Mouse (Mus musculus) left cerebral cortex, adult 2 months (tissue): Measurements from ENCODE around the gene Nme8. TPM values are rescaled to one million over a fixed set of nuclear protein-coding genes. Genes with fewer than 3 reads are reported as not detected.

Experiments
- DNase-seq, 2 experiments: peaks; one replicate each; pipeline ENCODE4 v3.0.0; 2021 to 2022; ENCODE audit warnings: low spot score in 2 of 2, mixed read lengths in 1 of 2; ENCODE audit errors: extremely low spot score in 1 of 2
- H3K27ac ChIP-seq: fragments of 200-600 bp; 2 replicates; pipeline ENCODE4 v1.8.1; 2022
- H3K4me3 ChIP-seq: fragments of 200-600 bp; 2 replicates; pipeline ENCODE4 v1.8.1; 2022
- CTCF ChIP-seq: fragments of 200-600 bp; IDR thresholded peaks from 2 replicates; pipeline ENCODE4 v1.8.1; 2022; ENCODE audit warnings: antibody characterized with exemption, mild to moderate bottlenecking, moderate library complexity
- intact Hi-C: fragments of 180-260 bp; cut with DNase I; formaldehyde crosslinking; loops from one replicate; pipeline ENCODE4 v1.15.1; 2025
- total RNA-seq, 2 experiments: library from RNA; stranded (reverse); gene quantifications; 2 replicates each; pipeline ENCODE4 v1.2.3; 2021

Nme8 gene
- total RNA-seq, 2 experiments from 2014 or later: not detected

- Histone ChIP-seq H3K4me3 (no peak overlapping the region), H3K27ac (no peak overlapping the region)
- no peak for DNase-seq
- TF ChIP-seq CTCF: no peak
- intact Hi-C loops: loop anchor here (10.0 kb wide), 1 partner anchor 218 kb away; the partner anchor contains the start of gene Stard3nl
Measured at GRCm38 (mm10) chr13:19612963-19613362, 84.6 kb downstream of the Nme8 start.

DNA sequence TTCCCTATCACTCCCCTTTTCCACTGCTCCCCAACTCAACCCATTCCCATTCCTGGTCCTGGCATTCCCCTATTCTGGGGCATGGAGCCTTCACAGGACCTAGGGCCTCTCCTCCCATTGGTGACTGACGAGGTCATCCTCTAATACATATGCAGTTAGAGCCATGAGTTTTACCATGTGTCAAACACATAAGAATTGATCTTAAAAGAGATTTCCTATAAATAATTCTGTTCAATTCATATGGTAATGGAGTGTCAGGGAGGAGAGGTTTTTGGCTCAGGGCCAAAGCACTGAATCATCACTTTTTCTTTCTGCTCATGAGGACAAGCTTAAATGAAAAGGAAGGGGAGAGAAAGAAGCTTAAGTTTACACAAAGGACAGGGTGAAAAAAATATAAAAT lies 85.2 kb downstream of the Nme8 start:
- no peak for TF ChIP-seq CTCF
- no peak overlapping the region for H3K27ac ChIP-seq
- intact Hi-C loops: loop anchor here (10.0 kb wide), 1 partner anchor 218 kb away; the partner anchor contains the start of gene Stard3nl
- H3K4me3 ChIP-seq: no peak overlapping the region
- DNase-seq: no peak

GRCm38 (mm10) chr13:19608120-19608519 lies 89.5 kb downstream of the Nme8 start:
- no peak for DNase-seq
- Histone ChIP-seq H3K4me3 (no peak overlapping the region), H3K27ac (no peak overlapping the region)
- TF ChIP-seq CTCF: no peak
- intact Hi-C loops: no loop called here

- Histone ChIP-seq H3K27ac (no peak overlapping the region), H3K4me3 (no peak overlapping the region)
- intact Hi-C loops: no loop called here
- TF ChIP-seq CTCF: no peak
- no peak for DNase-seq
Measured at GRCm38 (mm10) chr13:19604916-19605315, 92.7 kb downstream of the Nme8 start.

GRCm38 (mm10) chr13:19603719-19604118 lies 93.9 kb downstream of the Nme8 start:
- Histone ChIP-seq H3K4me3 (no peak overlapping the region), H3K27ac (no peak overlapping the region)
- intact Hi-C loops: no loop called here
- no peak for DNase-seq
- TF ChIP-seq CTCF: no peak

DNA sequence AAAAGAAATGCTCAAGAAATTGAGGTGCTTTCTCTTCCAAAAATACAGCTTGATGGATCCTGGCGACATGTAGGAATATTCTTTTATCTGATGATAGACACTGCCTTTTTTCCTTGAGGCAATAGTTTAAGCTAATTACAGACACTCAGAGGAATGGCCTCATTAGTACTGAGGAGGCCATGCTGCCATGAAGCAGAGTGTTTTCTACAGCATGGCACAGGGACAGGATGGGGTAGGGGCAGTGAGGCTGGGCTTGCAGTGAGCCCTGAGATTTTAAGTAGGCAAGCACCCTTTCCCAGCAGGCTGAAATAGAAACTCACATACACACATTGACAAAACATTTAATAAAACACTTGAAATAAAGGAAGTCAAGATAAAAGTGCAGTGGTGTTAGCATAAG lies 95.1 kb downstream of the Nme8 start:
- no peak overlapping the region for H3K4me3 ChIP-seq
- no peak for TF ChIP-seq CTCF
- DNase-seq: no peak
- intact Hi-C loops: no loop called here
- H3K27ac ChIP-seq: no peak overlapping the region

DNA sequence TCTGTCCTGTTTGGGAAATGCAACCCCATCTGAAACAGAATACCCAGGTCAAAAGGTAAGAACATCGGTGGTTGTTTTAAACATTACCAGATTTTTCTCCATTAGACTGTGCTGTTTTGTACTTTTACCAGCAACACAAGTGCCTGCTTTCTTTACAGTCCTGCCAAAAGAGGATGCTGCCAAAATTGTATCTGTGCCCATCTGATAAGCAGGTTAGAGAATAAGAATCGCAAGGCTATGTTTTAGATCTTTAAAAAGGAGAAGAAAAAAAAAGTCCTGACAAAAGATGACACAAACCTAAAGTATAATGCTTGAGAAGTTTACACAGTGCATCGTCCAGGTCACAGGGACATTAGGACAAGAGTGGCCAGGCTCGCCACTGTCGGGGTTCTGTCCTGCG lies 98.4 kb downstream of the Nme8 start:
- intact Hi-C loops: no loop called here

GRCm38 (mm10) chr13:19595141-19595540 lies 102.5 kb downstream of the Nme8 start:
- no peak for DNase-seq
- Histone ChIP-seq H3K27ac (no peak overlapping the region), H3K4me3 (no peak overlapping the region)
- intact Hi-C loops: no loop called here
- no peak for TF ChIP-seq CTCF

More for the DNA sequence above, 98.4 kb downstream of the Nme8 start:
- Histone ChIP-seq H3K4me3 (no peak overlapping the region), H3K27ac (no peak overlapping the region)
- TF ChIP-seq CTCF: no peak
- DNase-seq: no peak

Other genes starting within 250 kb of the Nme8 start
- 10 to 100 TPM; 98.4 to 98.5 TPM for gene Epdr1, start 77.9 kb downstream of the Nme8 start, total RNA-seq
- 1 to 10 TPM; 2.4 to 2.7 TPM for gene Sfrp4, start 74.7 kb downstream of the Nme8 start, total RNA-seq
- gene Gpr141, start 126.5 kb upstream of the Nme8 start, total RNA-seq: not detected